Mouse (Mus musculus): ENCODE measurements around the gene Olfr263.
A peak's percentile ranks its signal among the peaks of the same experiment; 100 is the strongest.
"Not testable (repeated sequence)": the region's sequence is repeated elsewhere in the genome, so short reads cannot be mapped to it uniquely, and the experiment has no call there.

Gene Olfr263

DNA sequence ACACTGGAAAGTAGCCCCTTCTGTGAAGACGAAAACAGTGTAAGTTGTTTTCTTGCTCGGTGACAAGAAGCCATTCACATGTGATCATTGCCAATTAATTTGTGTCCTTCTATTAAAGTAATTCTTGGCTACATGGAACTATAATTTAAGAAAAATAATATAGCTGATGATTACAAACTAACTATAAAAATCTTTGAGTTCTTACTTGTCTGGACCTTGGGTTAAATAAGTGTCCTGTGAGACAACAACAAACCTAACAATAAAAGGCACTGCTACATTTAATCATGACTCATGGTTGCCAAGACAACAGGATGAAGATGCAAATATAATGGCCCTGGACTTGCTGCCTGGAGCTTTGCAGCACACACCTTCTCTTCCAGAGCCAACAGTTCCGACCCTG is at the start of gene Olfr263:
TSS of gene Olfr263 (plus strand) at position 301 of the 400 bp plus-strand sequence.
- not testable (repeated sequence) for DNase-seq (ENCODE audit: low read depth, low spot score)

DNA sequence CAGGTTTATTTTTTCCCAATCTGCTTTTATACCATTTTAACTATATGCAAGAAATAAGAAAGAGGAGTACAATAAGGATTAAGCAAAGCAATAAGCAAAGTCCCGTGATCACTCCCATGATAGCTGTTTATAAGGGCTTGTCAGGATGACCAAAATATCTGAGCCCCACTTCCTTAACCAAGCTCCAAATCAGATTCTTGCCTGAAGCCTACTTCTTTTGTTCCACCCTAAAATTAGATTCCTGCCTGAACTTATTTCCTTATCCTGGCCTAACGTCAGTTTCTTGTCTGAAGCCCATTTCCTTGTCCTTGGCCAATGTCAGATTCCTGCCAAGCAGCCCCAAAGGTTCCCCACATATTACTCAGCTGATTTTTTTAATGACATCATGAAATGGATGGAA is 46.8 kb upstream of the Olfr263 start:
- no peak for DNase-seq (ENCODE audit: low read depth, low spot score)

DNA sequence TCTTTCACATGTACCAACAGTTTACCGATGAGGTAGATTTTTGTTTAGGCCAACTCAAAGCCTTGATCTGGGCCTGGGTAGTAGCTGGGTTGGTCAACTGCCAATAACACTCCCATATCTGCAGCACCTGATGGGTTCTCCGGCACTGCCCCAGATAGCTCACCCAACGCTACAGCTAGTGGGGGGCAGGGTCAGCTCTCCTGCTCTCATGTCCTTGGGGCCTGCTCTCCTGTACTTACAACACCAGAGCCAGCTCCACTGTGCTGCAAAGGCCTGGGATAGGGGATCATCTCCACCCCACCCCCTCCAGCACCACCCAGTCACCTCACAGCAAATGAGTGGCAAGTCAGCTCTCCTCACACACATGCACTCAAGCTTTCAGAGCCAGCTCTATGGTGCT is 19.7 kb upstream of the Olfr263 start:
- no peak for DNase-seq (ENCODE audit: low read depth, low spot score)

- no peak for DNase-seq (ENCODE audit: low read depth, low spot score)
Observed at GRCm38 (mm10) chr13:21110441-21110840, 19.0 kb upstream of the Olfr263 start.

- DNase-seq (ENCODE audit: low read depth, low spot score): not testable (repeated sequence)
Observed at GRCm38 (mm10) chr13:21111183-21111582, 18.3 kb upstream of the Olfr263 start, which contains the start of gene Olfr1369-ps1. TSS of gene Olfr1369-ps1 (plus strand) at chr13:21111483.

DNA sequence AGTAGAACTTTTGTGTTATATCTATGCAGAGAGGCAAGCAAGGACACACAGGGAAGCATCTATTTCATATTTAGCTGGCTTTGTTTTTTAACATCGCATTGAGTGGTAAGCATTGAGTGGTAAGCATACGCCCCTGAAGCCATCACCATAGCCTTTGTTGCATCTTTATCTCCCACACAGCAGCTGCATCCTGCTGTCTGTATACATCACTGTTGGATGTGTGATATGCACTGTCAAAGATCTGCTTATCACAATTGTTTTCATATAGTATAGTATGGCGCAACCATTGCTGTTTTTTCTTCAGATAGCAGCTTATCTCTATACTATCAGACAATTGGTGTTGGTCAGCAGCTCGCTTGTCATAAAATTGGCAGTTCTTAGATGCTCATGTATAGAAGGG is 15.3 kb upstream of the Olfr263 start:
- no peak for DNase-seq (ENCODE audit: low read depth, low spot score)

GRCm38 (mm10) chr13:21142421-21142820 is 13.0 kb downstream of the Olfr263 start:
- DNase-seq (ENCODE audit: low read depth, low spot score): no peak

- no peak for DNase-seq (ENCODE audit: low read depth, low spot score)
Observed at GRCm38 (mm10) chr13:21145767-21146166, 16.3 kb downstream of the Olfr263 start, which contains the start of gene Olfr1368. TSS of gene Olfr1368 (minus strand) at chr13:21145867.

DNA sequence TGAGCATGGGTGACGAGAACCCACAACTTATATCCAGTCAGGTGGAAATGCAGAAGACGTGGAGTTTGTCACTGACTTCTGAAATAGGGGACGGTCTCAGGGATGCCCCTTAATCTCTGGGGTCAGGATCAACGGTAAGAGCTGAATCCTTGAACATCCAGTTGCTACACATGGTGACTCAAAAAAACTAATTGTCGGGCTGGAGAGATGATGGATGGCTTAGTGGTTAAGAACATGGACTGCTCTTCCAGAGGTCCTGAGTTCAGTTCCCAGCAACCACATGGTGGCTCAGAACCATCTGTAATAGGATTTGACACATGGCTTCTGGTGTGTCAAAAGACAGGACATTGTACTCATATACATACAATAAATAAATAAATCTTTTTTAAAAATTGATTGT is 26.4 kb downstream of the Olfr263 start:
- no peak for DNase-seq (ENCODE audit: low read depth, low spot score)

DNA sequence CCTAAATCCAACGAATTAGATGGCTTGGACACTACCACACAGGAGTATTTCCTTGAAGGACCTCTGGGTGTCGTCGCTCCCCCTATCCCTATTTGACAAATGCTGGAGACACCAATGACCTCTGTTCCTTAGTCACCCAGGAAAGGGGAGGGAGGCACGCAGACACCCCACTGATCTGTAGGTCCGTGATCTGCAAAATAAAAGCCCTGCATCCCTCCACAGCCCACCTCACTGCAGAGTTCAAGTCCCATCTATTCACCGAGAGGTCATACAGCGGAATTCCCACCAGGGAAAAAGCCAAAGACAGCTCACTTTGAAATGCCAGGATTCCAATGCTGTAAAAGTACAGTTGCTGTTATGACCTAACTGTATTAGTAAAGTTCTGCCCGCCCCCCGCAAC is 28.6 kb downstream of the Olfr263 start:
- DNase-seq (ENCODE audit: low read depth, low spot score): no peak

DNA sequence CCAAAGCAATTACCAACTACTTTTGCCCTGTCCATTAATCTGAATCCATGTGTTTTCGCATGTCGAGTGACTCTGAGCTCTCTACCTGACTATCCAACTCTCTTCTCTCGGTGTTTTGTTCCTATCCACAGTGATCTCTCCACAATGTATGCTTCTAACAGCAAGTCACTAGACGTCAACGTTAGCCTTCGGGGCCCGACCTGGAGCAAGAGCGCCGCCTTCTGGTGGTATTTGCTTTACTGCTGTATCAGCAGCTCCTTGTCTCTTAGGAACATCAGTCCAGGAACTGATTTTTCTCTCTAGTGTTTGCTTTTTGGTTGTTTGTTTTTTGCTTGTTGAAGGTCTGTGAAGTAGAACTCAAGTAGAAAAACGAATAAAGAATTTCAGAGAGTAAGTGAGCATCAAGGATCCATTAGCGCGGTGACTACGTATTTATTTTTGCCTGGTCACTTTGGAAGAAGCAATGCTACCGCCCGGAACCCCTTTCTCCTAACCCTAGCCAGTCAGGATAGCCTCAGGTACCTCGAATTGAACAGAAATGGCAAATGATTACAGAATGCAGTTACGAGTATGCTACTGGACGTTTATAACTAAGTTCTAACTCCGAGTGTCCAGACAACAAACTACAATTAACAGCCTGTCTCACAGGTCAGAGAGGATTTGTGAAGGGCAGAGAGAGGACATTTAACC is 29.5 kb downstream of the Olfr263 start:
- DNase-seq (ENCODE audit: low read depth, low spot score): no peak

DNA sequence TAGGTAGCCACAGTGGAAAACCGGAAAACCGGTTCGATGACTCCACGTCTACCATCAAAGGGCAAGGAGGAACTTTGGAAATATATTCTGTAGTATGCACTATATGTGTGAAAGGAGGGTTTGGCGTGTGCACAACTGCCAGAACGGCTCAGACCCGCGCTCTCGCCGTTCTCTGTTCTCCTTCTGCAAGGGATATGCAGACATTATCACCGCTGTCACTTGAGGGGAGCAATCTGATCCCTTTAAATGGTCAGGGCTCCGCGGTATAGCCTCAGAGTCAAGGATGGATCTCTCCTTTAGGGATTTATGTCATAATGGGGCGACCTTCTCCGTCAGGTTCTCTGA is 30.0 kb downstream of the Olfr263 start:
- DNase-seq (ENCODE audit: low read depth, low spot score): no peak

DNA sequence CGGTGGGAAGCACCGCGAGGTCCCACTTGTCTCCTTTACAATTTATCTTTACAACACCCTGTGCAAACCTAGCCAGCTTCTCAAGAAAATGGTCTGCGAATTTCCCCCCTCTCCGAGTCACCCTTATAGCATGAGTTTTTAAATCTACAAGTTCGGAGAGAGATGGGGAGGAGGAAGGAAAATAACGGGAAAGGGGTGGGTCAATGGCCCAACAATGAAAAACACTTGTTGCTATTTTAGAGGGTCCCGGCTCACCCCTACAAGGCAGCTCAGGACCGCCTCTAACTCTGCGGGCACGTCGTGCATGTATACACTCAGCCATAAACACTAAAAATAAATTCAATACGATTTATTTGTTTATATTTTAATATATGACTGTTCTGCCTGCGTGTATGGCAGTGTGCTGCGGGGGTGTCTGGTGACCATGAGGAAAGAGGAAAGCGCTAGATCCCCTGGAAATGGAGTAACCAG is 30.6 kb downstream of the Olfr263 start:
- no peak for DNase-seq (ENCODE audit: low read depth, low spot score)

- peak; percentile 88 for DNase-seq (ENCODE audit: low read depth, low spot score)
Observed at GRCm38 (mm10) chr13:21160657-21161590, 31.5 kb downstream of the Olfr263 start.

DNA sequence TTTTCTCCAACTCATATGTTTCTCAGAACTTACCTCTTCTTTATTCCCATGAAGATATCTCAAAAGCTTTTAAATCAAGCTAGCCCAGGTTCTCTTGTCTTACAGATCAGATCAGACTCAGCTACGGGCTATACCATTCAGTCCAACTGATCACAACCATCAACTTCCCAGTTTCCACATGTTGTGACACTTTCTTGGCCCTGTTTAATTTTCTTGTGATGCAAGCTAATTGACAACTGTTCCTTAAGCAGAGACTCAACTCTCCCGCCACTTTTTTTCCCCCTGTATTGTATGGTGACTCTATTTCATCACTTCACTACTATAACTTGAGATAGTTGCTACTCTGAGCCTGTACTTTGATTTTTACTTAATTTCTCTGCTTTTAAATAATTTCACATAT is 32.2 kb downstream of the Olfr263 start:
- DNase-seq (ENCODE audit: low read depth, low spot score): no peak

DNA sequence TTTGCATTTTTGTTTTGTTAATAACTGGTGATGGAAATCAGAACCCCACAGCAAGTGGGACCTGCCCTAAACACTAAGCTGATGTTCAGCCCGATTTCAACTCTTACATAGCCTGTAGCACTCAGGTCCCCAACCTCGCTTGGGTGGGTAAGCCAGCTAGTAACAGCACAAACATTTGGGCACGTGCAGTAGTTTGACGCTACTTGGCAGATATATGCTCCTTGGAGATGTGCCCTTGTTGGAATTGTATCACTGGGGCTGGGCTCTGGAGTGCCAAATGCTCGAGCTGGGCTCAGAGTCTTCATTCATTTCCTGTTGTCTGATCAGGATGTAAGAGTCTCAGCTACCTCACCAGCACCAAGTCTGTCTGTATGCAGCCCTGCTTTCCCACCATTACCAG is 33.2 kb downstream of the Olfr263 start:
- DNase-seq (ENCODE audit: low read depth, low spot score): no peak

GRCm38 (mm10) chr13:21166936-21167909 is 37.8 kb downstream of the Olfr263 start:
- DNase-seq (ENCODE audit: low read depth, low spot score): no peak

DNA sequence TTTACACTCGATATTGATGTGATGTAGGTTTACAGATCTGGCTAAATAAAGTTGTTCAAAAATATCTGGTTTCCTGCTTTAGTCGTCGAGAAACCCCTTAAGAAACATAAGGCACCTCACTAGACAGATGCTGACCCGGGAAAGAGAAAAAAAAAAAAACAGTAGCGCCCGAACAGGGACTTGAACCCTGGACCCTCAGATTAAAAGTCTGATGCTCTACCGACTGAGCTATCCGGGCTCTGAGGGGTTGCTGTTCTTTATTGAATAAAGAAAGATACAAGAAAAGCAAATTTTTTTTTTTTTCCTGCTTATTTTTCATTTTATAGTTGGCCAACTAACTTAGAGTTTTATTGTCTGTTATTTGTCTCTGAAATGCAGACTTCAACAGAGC is 38.5 kb downstream of the Olfr263 start:
- no peak for DNase-seq (ENCODE audit: low read depth, low spot score)

DNA sequence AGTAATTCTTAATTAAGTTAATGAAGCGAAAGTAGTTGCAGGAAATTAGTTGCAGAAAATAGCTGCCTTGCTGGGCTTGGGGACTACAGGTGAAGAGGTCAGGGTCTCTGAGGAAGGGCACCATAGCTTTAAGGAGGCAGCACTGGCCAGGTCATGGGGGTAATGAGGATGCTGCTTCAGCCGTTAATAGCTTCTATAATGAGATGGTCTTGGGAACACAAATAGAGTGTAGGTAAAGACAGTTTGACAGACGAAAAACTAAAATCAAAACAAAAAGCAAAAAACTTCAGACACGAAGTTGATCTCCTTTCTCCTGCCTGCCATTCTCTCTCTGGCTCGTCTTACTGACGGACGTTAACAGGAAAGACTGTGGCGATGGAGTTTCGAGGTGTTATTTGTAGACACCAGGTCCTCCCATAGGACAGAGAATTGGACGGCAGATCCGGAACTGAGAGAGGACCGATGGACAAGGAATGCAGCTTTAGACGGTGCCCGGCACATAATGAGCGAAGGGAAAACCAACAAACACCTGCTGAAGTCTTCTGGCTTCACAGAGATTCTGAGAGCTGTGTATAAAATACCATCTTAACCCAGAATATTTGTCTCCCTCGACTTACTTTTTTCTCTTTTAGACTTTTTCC is 39.1 kb downstream of the Olfr263 start:
- DNase-seq (ENCODE audit: low read depth, low spot score): no peak

- DNase-seq (ENCODE audit: low read depth, low spot score): no peak
Observed at GRCm38 (mm10) chr13:21169121-21169656, 39.8 kb downstream of the Olfr263 start.
